Mouse (Mus musculus): ENCODE measurements around the gene Gimap7.

DNA sequence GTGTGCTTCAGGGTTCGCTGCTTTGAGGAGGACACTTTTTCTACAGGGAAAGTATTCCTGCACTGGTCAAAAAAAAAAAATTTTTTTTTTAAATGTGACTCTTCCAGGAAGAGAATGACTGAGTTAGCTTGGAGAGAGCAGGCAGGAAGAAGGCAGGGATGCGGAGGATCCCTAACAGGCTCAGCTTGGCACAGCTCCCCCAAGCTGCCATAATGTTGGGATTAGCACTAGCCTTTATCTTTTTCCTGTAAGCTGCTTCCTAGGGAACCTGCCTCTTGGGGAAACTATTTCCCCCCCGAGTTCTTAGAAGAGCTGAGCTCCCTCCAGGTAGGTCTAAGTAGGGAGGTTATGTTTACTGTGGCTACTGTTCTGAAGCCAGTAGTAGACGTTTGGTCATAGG is 33.6 kb upstream of the Gimap7 start:
- TF ChIP-seq CTCF (IDR thresholded peaks at IDR 0.05; ENCODE audit: low read depth, low read length) (no peak), POLR2A (IDR thresholded peaks at IDR 0.05; ENCODE audit: insufficient read depth, low read length) (no peak), EP300 (IDR thresholded peaks at IDR 0.05; ENCODE audit: insufficient read depth, low read depth, low read length) (no peak)
